Mouse (Mus musculus) heart, adult 2 months (tissue): ENCODE data around the gene Prkag2. TPM values are rescaled to one million over a fixed set of nuclear protein-coding genes. Genes with fewer than 3 reads are reported as not detected.

ENCODE experiments used
- DNase-seq, 2 experiments: peaks; one replicate each; pipeline ENCODE4 v3.0.0; 2021
- H3K27ac ChIP-seq: fragments of 200-600 bp; 2 replicates; pipeline ENCODE4 v1.8.1; 2022
- H3K27me3 ChIP-seq: fragments of 200-500 bp; 2 replicates; pipeline ENCODE4 v1.6.1; 2012; ENCODE audit warnings: mild to moderate bottlenecking, low read length, inconsistent platforms, mixed read lengths; ENCODE audit not compliant: control insufficient read depth, insufficient read depth
- H3K36me3 ChIP-seq: fragments of 200-500 bp; 2 replicates; pipeline ENCODE4 v1.6.1; 2012; ENCODE audit warnings: low read length, inconsistent platforms; ENCODE audit not compliant: control insufficient read depth, insufficient read depth
- H3K4me1 ChIP-seq: fragments of 200-500 bp; 2 replicates; pipeline ENCODE4 v1.6.1; 2011; ENCODE audit warnings: low read length; ENCODE audit not compliant: control insufficient read depth, insufficient read depth
- H3K4me3 ChIP-seq: fragments of 200-600 bp; 2 replicates; pipeline ENCODE4 v1.8.1; 2022
- H3K79me2 ChIP-seq: fragments of 200-500 bp; replicated peaks from 2 replicates; pipeline ENCODE4 v1.6.1; 2012; ENCODE audit warnings: mild to moderate bottlenecking, inconsistent platforms, low read length, moderate library complexity, mixed read lengths; ENCODE audit not compliant: control insufficient read depth, insufficient read depth
- H3K9ac ChIP-seq: fragments of 200-500 bp; 2 replicates; pipeline ENCODE4 v1.6.1; 2012; ENCODE audit warnings: low read depth, mild to moderate bottlenecking, control low read depth, inconsistent platforms, low read length, mixed read lengths
- CTCF ChIP-seq: fragments of 200-600 bp; IDR thresholded peaks from 2 replicates; pipeline ENCODE4 v1.8.1; 2022; ENCODE audit warnings: antibody characterized with exemption, mild to moderate bottlenecking, moderate library complexity
- EP300 ChIP-seq: fragments of 200-500 bp; IDR thresholded peaks from 2 replicates; pipeline ENCODE4 v1.6.1; 2011; ENCODE audit warnings: low read depth, low read length, control low read depth; ENCODE audit not compliant: insufficient read depth
- POLR2A ChIP-seq: fragments of 200-500 bp; IDR thresholded peaks from 2 replicates; pipeline ENCODE4 v1.6.1; 2011; ENCODE audit warnings: mild to moderate bottlenecking, low read depth, low read length, control low read depth; ENCODE audit not compliant: insufficient read depth
- WGBS: fragments of 180-500 bp; shearing (Covaris S2); methylation state at CpG from one replicate; pipeline ENCODE4 v1.1.7; 2018; 5-methylcytosine and 5-hydroxymethylcytosine counted together
- intact Hi-C: fragments of 180-260 bp; cut with DNase I; formaldehyde crosslinking; loops from one replicate; pipeline ENCODE4 v1.15.1; 2025
- polyA plus RNA-seq: library from polyadenylated mRNA; depleted of rRNA; stranded (reverse); fragments of >200 nt; gene quantifications from 2 replicates; pipeline ENCODE4 v1.2.3, GENCODE M21; 2012
- total RNA-seq, 2 experiments: library from RNA; stranded (reverse); gene quantifications; 2 replicates each; pipeline ENCODE4 v1.2.3; 2021

The Prkag2 gene
- total and polyA plus RNA-seq, 3 experiments, result 23.9 to 25.9 (median 25.2) TPM

DNA sequence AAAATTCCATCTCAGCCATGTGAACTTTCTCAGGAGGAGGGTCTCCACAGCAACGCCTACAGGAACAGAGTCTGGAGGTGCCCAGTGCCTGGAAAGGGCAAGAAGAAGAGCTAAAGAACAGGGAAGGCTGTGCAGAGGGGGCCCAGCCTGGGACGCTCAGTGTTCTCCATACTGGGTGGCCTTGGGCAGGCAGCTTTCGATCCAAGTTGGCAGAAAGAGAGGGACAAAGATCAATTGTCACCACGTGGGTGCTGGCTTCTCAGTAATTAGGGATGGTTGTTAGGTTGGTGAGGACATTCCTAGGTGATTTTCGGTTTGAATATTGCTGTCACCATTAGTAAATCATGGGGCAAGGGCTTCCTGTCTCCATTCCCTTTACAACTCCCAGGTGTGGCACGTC is 148.2 kb downstream of the Prkag2 start:
- Histone ChIP-seq H3K4me1 (no peaks in the 10 kb centered on the region), H3K4me3 (no peak overlapping the region), H3K79me2 (no peaks in the 10 kb centered on the region), H3K27ac (no peak overlapping the region), H3K36me3 (no peaks in the 10 kb centered on the region), H3K27me3 (no peaks in the 10 kb centered on the region), H3K9ac (no peak overlapping the region)
- no peak for DNase-seq
- intact Hi-C loops, result no loop called here
- 84% methylated on average over 6 of the region's 6 CpGs for WGBS
- TF ChIP-seq EP300, result no peak
- no peak for TF ChIP-seq CTCF
- TF ChIP-seq POLR2A, result no peak

DNA sequence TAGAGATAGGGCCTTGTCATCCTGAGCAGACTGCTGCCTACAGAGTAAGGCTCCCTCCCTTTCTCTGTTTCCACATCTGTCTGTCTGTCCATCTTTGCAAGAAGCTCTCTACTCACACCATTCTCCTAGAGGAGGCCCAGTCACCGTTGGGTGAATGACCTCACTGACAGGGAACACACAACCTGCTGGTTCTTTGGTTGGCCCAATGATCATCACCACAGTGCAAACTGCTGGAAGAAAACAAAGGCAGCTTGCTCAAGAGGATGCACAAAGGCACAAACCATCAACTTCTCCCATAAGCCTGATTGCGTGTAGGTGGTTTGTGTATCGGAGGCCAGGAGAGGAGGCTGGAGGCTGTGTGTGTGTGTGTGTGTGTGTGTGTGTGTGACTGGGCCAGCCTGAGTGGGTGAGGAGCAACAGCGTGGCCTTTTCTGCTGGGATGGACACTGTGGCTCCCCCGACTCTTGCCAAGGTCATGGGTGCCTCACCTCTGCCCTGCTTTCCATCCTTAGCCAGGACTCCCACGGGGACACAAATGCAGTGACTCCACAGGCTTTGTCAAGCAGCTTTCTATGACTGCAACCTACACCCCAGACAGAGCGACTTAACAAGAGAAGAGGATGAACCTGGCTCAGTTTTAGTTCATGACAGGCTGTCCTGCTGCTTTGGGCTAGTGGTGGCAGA is 149.4 kb downstream of the Prkag2 start:
- H3K79me2 ChIP-seq, result no peaks in the 10 kb centered on the region
- H3K36me3 ChIP-seq, result no peaks in the 10 kb centered on the region
- no peaks in the 10 kb centered on the region for H3K4me1 ChIP-seq
- H3K27me3 ChIP-seq, result no peaks in the 10 kb centered on the region
- no peak for TF ChIP-seq CTCF
- TF ChIP-seq EP300, result no peak
- TF ChIP-seq POLR2A, result no peak
- no peak overlapping the region for H3K9ac ChIP-seq
- intact Hi-C loops, result no loop called here
- H3K27ac ChIP-seq, result no peak overlapping the region
- 76% methylated on average over 7 of the region's 7 CpGs for WGBS
- no peak for DNase-seq
- H3K4me3 ChIP-seq, result no peak overlapping the region

- 77% methylated on average over 6 of the region's 6 CpGs for WGBS
- intact Hi-C loops, result no loop called here
- Histone ChIP-seq H3K4me1 (no peaks in the 10 kb centered on the region), H3K4me3 (no peak overlapping the region), H3K79me2 (no peaks in the 10 kb centered on the region), H3K27ac (no peak overlapping the region), H3K27me3 (no peaks in the 10 kb centered on the region), H3K36me3 (no peaks in the 10 kb centered on the region), H3K9ac (no peak overlapping the region)
- no peak for TF ChIP-seq POLR2A
- no peak for TF ChIP-seq CTCF
- TF ChIP-seq EP300, result no peak
- no peak for DNase-seq
Observed at GRCm38 (mm10) chr5:24950039-24950438, 150.4 kb downstream of the Prkag2 start.

DNA sequence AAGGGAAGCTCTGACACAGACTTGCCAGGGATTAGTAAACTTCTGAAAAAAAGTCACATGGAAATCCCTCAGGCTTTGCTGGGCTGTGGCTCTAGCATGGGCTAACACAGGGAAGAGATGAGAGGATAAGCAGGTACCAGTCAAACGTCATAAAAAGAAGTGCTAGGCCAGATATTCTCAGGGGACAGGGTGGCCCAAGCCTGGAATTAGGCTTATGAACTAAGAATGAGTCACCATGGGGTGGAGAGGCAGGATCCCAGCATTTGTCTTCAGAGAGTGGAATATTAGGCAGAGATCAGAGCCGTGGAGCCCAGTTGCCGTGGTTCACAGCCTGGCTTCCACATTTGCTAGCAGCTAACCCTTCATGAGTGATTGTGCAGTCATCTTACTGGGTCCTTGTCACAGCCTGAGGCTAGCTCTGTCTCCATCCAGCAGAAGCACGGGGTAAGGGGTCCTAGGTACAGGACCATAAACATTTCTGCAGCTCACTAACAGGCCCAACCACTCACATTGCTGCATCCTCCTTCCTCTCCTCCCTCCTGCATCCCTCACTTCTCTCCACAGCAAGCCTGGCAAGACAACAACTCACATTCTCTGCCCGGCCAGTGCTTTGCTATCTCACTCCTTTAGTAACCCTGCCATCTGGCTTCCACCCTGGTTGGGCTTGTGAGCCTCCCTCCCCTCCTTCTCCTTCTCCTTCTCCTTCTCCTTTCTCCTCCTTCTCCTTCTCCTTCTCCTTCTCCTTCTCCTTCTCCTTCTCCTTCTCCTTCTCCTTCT is 162.2 kb downstream of the Prkag2 start:
- Histone ChIP-seq H3K36me3 (no peaks in the 10 kb centered on the region), H3K4me3 (no peak overlapping the region), H3K9ac (no peak overlapping the region), H3K27ac (no peak overlapping the region), H3K4me1 (peaks cover 4% of the 10 kb centered on the region), H3K79me2 (no peaks in the 10 kb centered on the region), H3K27me3 (no peaks in the 10 kb centered on the region)
- intact Hi-C loops, result no loop called here
- DNase-seq, result no peak
- TF ChIP-seq POLR2A, result no peak
- no peak for TF ChIP-seq CTCF
- no peak for TF ChIP-seq EP300
- 67% methylated on average over 5 of the region's 5 CpGs for WGBS

- H3K79me2 ChIP-seq, result no peaks in the 10 kb centered on the region
- no peak overlapping the region for H3K27ac ChIP-seq
- H3K4me1 ChIP-seq, result peaks cover 2% of the 10 kb centered on the region
- intact Hi-C loops, result no loop called here
- TF ChIP-seq EP300, result no peak
- no peak for TF ChIP-seq POLR2A
- no peak for TF ChIP-seq CTCF
- H3K27me3 ChIP-seq, result no peaks in the 10 kb centered on the region
- H3K36me3 ChIP-seq, result no peaks in the 10 kb centered on the region
- no peak for DNase-seq
- H3K9ac ChIP-seq, result no peak overlapping the region
- 37% methylated on average over 8 of the region's 8 CpGs for WGBS
- H3K4me3 ChIP-seq, result no peak overlapping the region
Observed at GRCm38 (mm10) chr5:24936451-24936850, 164.0 kb downstream of the Prkag2 start.

- no peak overlapping the region for H3K27ac ChIP-seq
- TF ChIP-seq EP300 (no peak), CTCF (no peak), POLR2A (no peak)
- no peaks in the 10 kb centered on the region for H3K27me3 ChIP-seq
- peaks cover 2% of the 10 kb centered on the region for H3K4me1 ChIP-seq
- DNase-seq, result no peak
- H3K9ac ChIP-seq, result no peak overlapping the region
- intact Hi-C loops, result no loop called here
- no peak overlapping the region for H3K4me3 ChIP-seq
- H3K36me3 ChIP-seq, result no peaks in the 10 kb centered on the region
- WGBS, result 91% methylated on average over 10 of the region's 10 CpGs
- no peaks in the 10 kb centered on the region for H3K79me2 ChIP-seq
Observed at GRCm38 (mm10) chr5:24935446-24935845, 165.0 kb downstream of the Prkag2 start.
